Mouse (Mus musculus) ES-E14 (cell line): ENCODE data around the gene Agap2.

Experiments
- CHD2 ChIP-seq: IDR thresholded peaks from 2 replicates; pipeline ENCODE4 v1.6.1; 2014; ENCODE audit warnings: mild to moderate bottlenecking, low read depth, low read length, inconsistent platforms
- HCFC1 ChIP-seq: IDR thresholded peaks from 2 replicates; pipeline ENCODE4 v1.6.1; 2012; ENCODE audit warnings: low read length, inconsistent platforms, borderline replicate concordance; ENCODE audit not compliant: insufficient read depth
- MAFK ChIP-seq: IDR thresholded peaks from 2 replicates; pipeline ENCODE4 v1.6.1; 2014; ENCODE audit warnings: mild to moderate bottlenecking, low read depth, low read length, inconsistent platforms; ENCODE audit not compliant: insufficient read depth

- TF ChIP-seq CHD2 (no peak), HCFC1 (no peak), MAFK (no peak)
These were observed 10.5 kb downstream of the Agap2 start for GRCm38 (mm10) chr10:127085633-127086032.
